Mouse (Mus musculus) midbrain, embryonic 16.5 days (tissue): Measurements from ENCODE around the gene Espn. TPM values are rescaled to one million over a fixed set of nuclear protein-coding genes. Genes with fewer than 3 reads are reported as not detected.
A peak's percentile ranks its signal among the peaks of the same experiment; 100 is the strongest.

Source experiments
- ATAC-seq: fragments of 200-750 bp; cut with Nextera tagmentation; 2 replicates; pipeline ENCODE4 v1.8.0; 2017; ENCODE audit warnings: moderate TSS enrichment
- H3K27ac ChIP-seq: fragments of 300-500 bp; sonication (generic); 2 replicates; pipeline ENCODE4 v1.5.1; 2014; ENCODE audit warnings: mild to moderate bottlenecking, low read length, mixed read lengths
- H3K27me3 ChIP-seq: fragments of 300-500 bp; sonication (generic); 2 replicates; pipeline ENCODE4 v1.6.1; 2014; ENCODE audit warnings: low read depth, low read length, mixed read lengths; ENCODE audit not compliant: control insufficient read depth, insufficient read depth
- H3K36me3 ChIP-seq: fragments of 300-500 bp; sonication (generic); 2 replicates; pipeline ENCODE4 v1.6.1; 2014; ENCODE audit warnings: mild to moderate bottlenecking, low read length, moderate library complexity, mixed read lengths; ENCODE audit not compliant: control insufficient read depth, insufficient read depth
- H3K4me1 ChIP-seq: fragments of 300-500 bp; sonication (generic); 2 replicates; pipeline ENCODE4 v1.6.1; 2014; ENCODE audit warnings: mild to moderate bottlenecking, low read length, mixed read lengths; ENCODE audit not compliant: control insufficient read depth, insufficient read depth
- H3K4me2 ChIP-seq: fragments of 300-500 bp; sonication (generic); 2 replicates; pipeline ENCODE4 v1.6.1; 2014; ENCODE audit warnings: mild to moderate bottlenecking, low read length, mixed read lengths
- H3K4me3 ChIP-seq: fragments of 300-500 bp; sonication (generic); 2 replicates; pipeline ENCODE4 v1.5.1; 2014; ENCODE audit warnings: low read depth, mild to moderate bottlenecking, low read length, moderate library complexity, mixed read lengths
- H3K9ac ChIP-seq: fragments of 300-500 bp; sonication (generic); 2 replicates; pipeline ENCODE4 v1.6.1; 2014; ENCODE audit warnings: low read depth, low read length, mixed read lengths
- H3K9me3 ChIP-seq: fragments of 300-500 bp; sonication (generic); replicated peaks from 2 replicates; pipeline ENCODE4 v1.6.1; 2014; ENCODE audit warnings: mild to moderate bottlenecking, low read length, mixed read lengths; ENCODE audit not compliant: control insufficient read depth, poor library complexity, severe bottlenecking
- WGBS: fragments of 180-500 bp; shearing (Covaris S2); extraction: QIAGEN DNeasy Blood & Tissue Kit; methylation state at CpG from one replicate; pipeline ENCODE4 v1.1.7; 2014; 5-methylcytosine and 5-hydroxymethylcytosine counted together
- polyA plus RNA-seq: library from polyadenylated mRNA; unstranded; fragments of >200 nt; fragmentation: Nextera tagmentation; extraction: Ambion mirVana; gene quantifications from 2 replicates; pipeline ENCODE4 v1.2.1, GENCODE M21; 2015

Espn gene
- polyA plus RNA-seq, 1 experiment from 2014 or later, result 0.14 TPM

DNA sequence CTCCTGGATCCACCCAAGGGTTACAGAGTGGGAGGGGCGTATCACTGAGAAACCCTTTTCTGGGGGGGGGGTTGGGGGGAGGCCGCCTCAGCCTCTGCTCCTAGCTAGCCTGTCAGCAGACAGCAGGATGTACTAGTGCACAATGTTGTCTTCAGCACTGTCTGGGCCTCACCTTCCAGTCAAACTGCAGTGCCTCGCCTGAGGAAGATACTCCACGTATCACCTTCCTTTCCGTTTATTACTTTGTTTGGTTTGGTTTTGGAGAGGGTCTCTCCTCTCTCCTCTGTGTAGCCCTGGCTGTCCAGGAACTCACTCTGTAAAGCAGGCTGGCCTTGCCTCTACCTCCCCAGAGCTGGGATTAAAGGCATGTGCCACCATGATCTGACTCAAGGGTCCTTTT, 19.0 kb downstream of the Espn start:
- Histone ChIP-seq H3K9me3 (no peaks in the 10 kb centered on the region), H3K4me1 (peaks cover 9% of the 10 kb centered on the region)

GRCm38 (mm10) chr4:152132772-152133169, 19.4 kb downstream of the Espn start:
- Histone ChIP-seq H3K36me3 (no peaks in the 10 kb centered on the region), H3K9ac (no peak overlapping the region), H3K4me2 (no peak overlapping the region), H3K4me3 (no peak overlapping the region), H3K27me3 (peaks cover 62% of the 10 kb centered on the region), H3K27ac (no peak overlapping the region), H3K9me3 (no peaks in the 10 kb centered on the region), H3K4me1 (peaks cover 9% of the 10 kb centered on the region)
- ATAC-seq, result no peak
- 28% methylated on average over 10 of the region's 10 CpGs for WGBS

More for the DNA sequence above, 19.0 kb downstream of the Espn start:
- H3K27ac ChIP-seq, result no peak overlapping the region
- H3K4me2 ChIP-seq, result no peak overlapping the region
- H3K27me3 ChIP-seq, result peaks cover 57% of the 10 kb centered on the region
- ATAC-seq, result no peak
- H3K9ac ChIP-seq, result no peak overlapping the region
- H3K4me3 ChIP-seq, result no peak overlapping the region
- 53% methylated on average over 5 of the region's 5 CpGs for WGBS
- H3K36me3 ChIP-seq, result no peaks in the 10 kb centered on the region

DNA sequence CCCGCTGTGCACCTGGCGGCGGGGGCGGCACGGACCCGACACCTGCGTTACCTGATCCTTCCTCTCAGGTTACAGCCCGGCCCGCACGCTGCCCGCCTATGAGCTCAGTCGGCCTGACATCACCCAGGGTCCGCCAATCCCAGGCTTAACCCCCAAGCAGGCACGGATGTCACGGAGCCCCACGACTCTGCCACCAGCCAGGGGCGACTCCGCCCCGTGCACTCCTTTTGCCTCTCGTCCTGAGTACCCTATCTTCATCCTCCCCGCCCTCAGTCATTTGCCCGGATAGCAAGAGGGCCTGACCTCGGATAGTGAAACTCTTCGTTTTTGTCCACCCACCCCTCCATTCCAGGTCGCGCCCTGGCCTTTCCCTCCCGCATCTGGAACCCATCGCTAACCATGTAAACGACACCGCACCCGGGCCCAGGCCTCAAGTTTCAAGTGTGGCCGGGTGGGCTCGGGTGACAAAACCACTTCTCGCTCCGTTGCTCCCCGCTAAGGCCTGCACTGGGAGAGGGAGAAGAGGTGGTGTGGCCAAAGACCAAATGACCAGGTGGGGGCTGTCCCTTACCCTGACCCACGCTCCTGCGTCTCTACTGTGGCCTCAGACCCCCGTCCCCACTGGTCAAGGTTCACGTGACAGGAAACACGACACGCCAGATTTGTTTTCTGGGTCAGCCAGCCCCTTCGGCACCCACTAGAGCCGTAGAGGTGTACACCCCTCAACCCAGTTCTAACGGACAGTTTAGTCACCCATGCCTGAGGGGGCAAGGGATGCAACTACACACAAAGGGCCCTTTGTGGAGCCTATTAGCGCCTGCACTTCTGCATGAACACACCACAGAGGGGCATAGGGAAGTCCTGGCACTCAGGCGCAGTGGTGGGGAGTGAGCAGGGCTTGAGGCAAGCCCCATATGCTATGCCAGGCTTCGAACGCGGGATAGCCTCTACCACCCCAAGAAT, 20.1 kb downstream of the Espn start:
- no peaks in the 10 kb centered on the region for H3K9me3 ChIP-seq
- no peaks in the 10 kb centered on the region for H3K36me3 ChIP-seq
- peaks cover 69% of the 10 kb centered on the region for H3K27me3 ChIP-seq
- no peak overlapping the region for H3K9ac ChIP-seq
- peaks cover 9% of the 10 kb centered on the region for H3K4me1 ChIP-seq
- H3K4me3 ChIP-seq, result no peak overlapping the region
- no peak overlapping the region; the same call in 1 of the 2 replicates for H3K4me2 ChIP-seq
- H3K27ac ChIP-seq, result no peak overlapping the region
- WGBS, result 4% methylated on average over 50 of the region's 50 CpGs
- no peak for ATAC-seq

DNA sequence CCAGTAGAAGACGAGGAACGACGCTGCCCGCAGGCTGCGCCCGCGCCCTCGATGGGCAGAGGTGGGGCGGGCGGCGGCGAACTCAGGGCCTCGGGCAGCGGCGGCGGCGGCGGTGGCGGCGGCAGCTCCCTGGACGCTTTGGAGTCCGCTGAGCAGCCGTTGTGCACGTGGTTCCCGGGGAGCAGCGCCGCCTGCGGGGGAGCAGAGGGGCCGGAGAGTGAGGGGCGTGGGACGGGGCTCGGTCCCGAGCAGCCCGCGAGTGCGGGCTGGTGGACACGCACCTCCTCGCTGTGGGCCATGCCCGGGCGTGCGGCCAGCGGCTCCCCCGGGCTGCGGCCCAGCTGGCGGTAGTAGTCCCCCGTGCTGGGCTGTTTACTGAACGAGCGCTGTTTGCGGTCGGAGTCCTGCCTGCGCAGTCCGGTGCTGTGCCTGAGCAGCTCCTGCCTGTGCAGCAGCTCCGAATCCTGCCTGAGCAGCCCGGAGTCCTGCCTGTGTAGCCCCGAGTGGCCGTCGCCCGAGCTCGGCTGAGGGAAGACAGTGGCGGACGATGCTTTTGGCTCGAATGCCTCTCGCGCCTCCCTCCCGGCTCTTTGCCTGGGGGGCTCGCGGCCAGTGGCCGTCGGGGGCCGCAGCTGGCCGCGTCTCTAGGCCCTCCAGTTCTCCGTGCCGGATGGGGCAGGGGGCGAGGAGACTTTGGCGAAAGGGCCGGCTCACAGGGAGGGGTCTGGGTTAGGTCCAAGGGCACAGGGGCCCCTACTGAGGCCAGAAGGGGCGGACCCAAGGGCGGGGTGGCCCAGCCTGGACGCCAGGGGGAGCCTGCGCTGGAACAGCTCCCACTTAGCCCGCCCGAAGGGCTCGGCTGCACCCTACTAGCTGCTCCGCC, 21.2 kb downstream of the Espn start:
- WGBS, result under 1% methylated on average over 58 of the region's 85 CpGs
- H3K36me3 ChIP-seq, result no peaks in the 10 kb centered on the region
- H3K9me3 ChIP-seq, result no peaks in the 10 kb centered on the region
- H3K9ac ChIP-seq, result peak overlapping the region; percentile 41; the same call in 1 of the 2 replicates
- H3K27ac ChIP-seq, result no peak overlapping the region
- peaks cover 78% of the 10 kb centered on the region for H3K27me3 ChIP-seq
- ATAC-seq, result peak; percentile 77
- peak overlapping the region; percentile 29 for H3K4me3 ChIP-seq
- peak overlapping the region; percentile 53 for H3K4me2 ChIP-seq
- peaks cover 16% of the 10 kb centered on the region for H3K4me1 ChIP-seq

- Histone ChIP-seq H3K27me3 (peaks cover 92% of the 10 kb centered on the region), H3K4me1 (peaks cover 19% of the 10 kb centered on the region), H3K36me3 (no peaks in the 10 kb centered on the region), H3K9me3 (no peaks in the 10 kb centered on the region), H3K27ac (no peak overlapping the region), H3K9ac (no peak overlapping the region), H3K4me2 (no peak overlapping the region), H3K4me3 (no peak overlapping the region)
- 28% methylated on average over 13 of the region's 13 CpGs for WGBS
- ATAC-seq, result no peak
Measured at GRCm38 (mm10) chr4:152129395-152129930, 22.7 kb downstream of the Espn start.

GRCm38 (mm10) chr4:152128784-152129183, 23.4 kb downstream of the Espn start:
- WGBS, result 53% methylated on average over 5 of the region's 5 CpGs

GRCm38 (mm10) chr4:152127884-152128283, 24.3 kb downstream of the Espn start:
- WGBS, result 82% methylated on average over 11 of the region's 11 CpGs
- H3K9ac ChIP-seq, result no peak overlapping the region
- no peak overlapping the region for H3K27ac ChIP-seq
- no peak overlapping the region for H3K4me2 ChIP-seq
- no peaks in the 10 kb centered on the region for H3K36me3 ChIP-seq
- H3K4me1 ChIP-seq, result peaks cover 19% of the 10 kb centered on the region
- no peaks in the 10 kb centered on the region for H3K9me3 ChIP-seq
- no peak overlapping the region for H3K4me3 ChIP-seq
- ATAC-seq, result no peak
- peaks cover 93% of the 10 kb centered on the region for H3K27me3 ChIP-seq

More at GRCm38 (mm10) chr4:152128784-152129183, 23.4 kb downstream of the Espn start:
- no peak overlapping the region for H3K4me2 ChIP-seq
- no peak for ATAC-seq
- no peaks in the 10 kb centered on the region for H3K36me3 ChIP-seq
- H3K9me3 ChIP-seq, result no peaks in the 10 kb centered on the region
- H3K4me3 ChIP-seq, result no peak overlapping the region
- H3K4me1 ChIP-seq, result peaks cover 19% of the 10 kb centered on the region
- H3K27ac ChIP-seq, result no peak overlapping the region
- peaks cover 93% of the 10 kb centered on the region for H3K27me3 ChIP-seq
- H3K9ac ChIP-seq, result no peak overlapping the region

GRCm38 (mm10) chr4:152126026-152126920, 25.9 kb downstream of the Espn start:
- peak overlapping the region; percentile 22; the same call in 1 of the 2 replicates for H3K9ac ChIP-seq
- 2% methylated on average over 65 of the region's 65 CpGs for WGBS
- ATAC-seq, result no peak

More at GRCm38 (mm10) chr4:152126026-152126920, 25.9 kb downstream of the Espn start:
- Histone ChIP-seq H3K27me3 (peaks cover 84% of the 10 kb centered on the region), H3K4me2 (peak overlapping the region; percentile 52), H3K4me1 (peaks cover 19% of the 10 kb centered on the region), H3K4me3 (peak overlapping the region; percentile 26), H3K9me3 (no peaks in the 10 kb centered on the region), H3K36me3 (no peaks in the 10 kb centered on the region), H3K27ac (no peak overlapping the region)
